Comparison of ENCODE assay signal across 18 mouse cellular contexts in the genomic region with DNA sequence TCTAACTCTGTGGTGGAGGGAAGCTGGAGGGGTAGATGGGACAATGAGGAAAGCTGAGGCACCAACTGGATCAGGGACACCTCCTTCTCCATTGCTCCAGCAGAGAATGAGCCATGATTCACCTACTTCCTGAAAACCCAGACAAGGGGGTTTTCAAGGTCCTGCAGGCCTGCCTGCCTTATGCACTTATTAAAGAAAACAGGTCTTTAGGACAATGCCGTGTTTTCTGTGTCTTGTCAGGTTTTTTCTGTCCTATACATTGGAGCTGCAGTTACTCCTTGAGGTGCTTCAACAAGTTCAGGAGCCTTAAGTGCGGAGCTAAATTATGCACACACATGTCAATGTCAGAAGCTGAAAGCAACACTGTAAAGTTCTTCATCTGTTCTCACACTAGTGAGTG. TPM values are rescaled to one million over a fixed set of nuclear protein-coding genes. Genes with fewer than 3 reads are reported as not detected.
"Had no signal": no experiment of that assay in that cellular context is flagged by ENCODE, and none has a peak within 500 bp of the region (broad histone marks: within the 10 kb centered on the region; RNA-seq: fewer than 3 reads in every experiment).

No protein-coding gene starts in this region.

- H3K36me3 ChIP-seq: midbrain, embryonic 12.5 days; midbrain, embryonic 15.5 days; neural tube, embryonic 15.5 days had no signal

- H3K4me2 ChIP-seq: lung, embryonic 15.5 days; midbrain, embryonic 12.5 days; midbrain, embryonic 15.5 days; neural tube, embryonic 12.5 days; neural tube, embryonic 15.5 days had no signal

- H3K27ac ChIP-seq: kidney, postnatal 0 days; layer of hippocampus, adult 2 months; liver, embryonic 14.5 days; lung, embryonic 15.5 days; midbrain, embryonic 12.5 days; midbrain, embryonic 15.5 days; neural tube, embryonic 12.5 days; neural tube, embryonic 15.5 days had no signal

- H3K27me3 ChIP-seq: lung, embryonic 15.5 days; megakaryocyte, embryonic 14.5 days; midbrain, embryonic 12.5 days; midbrain, embryonic 15.5 days; neural tube, embryonic 12.5 days; neural tube, embryonic 15.5 days had no signal

- H3K4me3 ChIP-seq: layer of hippocampus, adult 2 months; lung, embryonic 15.5 days; megakaryocyte, embryonic 14.5 days; midbrain, embryonic 12.5 days; midbrain, embryonic 15.5 days; neural tube, embryonic 12.5 days; neural tube, embryonic 15.5 days had no signal

- H3K9me3 ChIP-seq: lung, embryonic 15.5 days; megakaryocyte, embryonic 14.5 days; midbrain, embryonic 12.5 days; midbrain, embryonic 15.5 days; neural tube, embryonic 12.5 days; neural tube, embryonic 15.5 days had no signal

- DNase-seq: kidney, adult 2 months; layer of hippocampus, adult 9-11 months; lung, adult 18-20 months; lung, postnatal 10 days; lung, postnatal 36 days; right cerebral cortex, postnatal 25 days; thymus, adult 18-20 months; thymus, postnatal 36 days had no signal

- H3K9ac ChIP-seq: liver, embryonic 14.5 days; lung, embryonic 15.5 days; midbrain, embryonic 12.5 days; midbrain, embryonic 15.5 days; neural tube, embryonic 12.5 days; neural tube, embryonic 15.5 days had no signal

- ATAC-seq: midbrain, embryonic 15.5 days had no signal

RNA-seq across cellular contexts. Expression of a gene that starts 53.5 kb away (rescaled TPM):
- polyA plus RNA-seq: limb, embryonic 11.5 days had no signal
